Mouse (Mus musculus) limb, embryonic 11.5 days (tissue): ENCODE data around the gene Col8a1. TPM values are rescaled to one million over a fixed set of nuclear protein-coding genes. Genes with fewer than 3 reads are reported as not detected.
A peak's percentile ranks its signal among the peaks of the same experiment; 100 is the strongest.

Source experiments
- ATAC-seq: fragments of 200-750 bp; cut with Nextera tagmentation; 2 replicates; pipeline ENCODE4 v1.8.0; 2017; ENCODE audit warnings: low read depth; ENCODE audit not compliant: insufficient number of reproducible peaks, low FRiP score, low TSS enrichment
- DNase-seq: peaks from one replicate; pipeline ENCODE4 v3.0.0-alpha.2; 2015; ENCODE audit warnings: low spot score
- H3K27ac ChIP-seq: fragments of 300-500 bp; sonication (generic); replicated peaks from 2 replicates; pipeline ENCODE4 v1.5.1; 2014; ENCODE audit warnings: low read depth, mild to moderate bottlenecking, low read length
- H3K27me3 ChIP-seq: fragments of 300-500 bp; sonication (generic); 2 replicates; pipeline ENCODE4 v1.6.1; 2014; ENCODE audit warnings: mild to moderate bottlenecking, low read length, mixed read lengths; ENCODE audit not compliant: control insufficient read depth, insufficient read depth
- H3K36me3 ChIP-seq: fragments of 300-500 bp; sonication (generic); 2 replicates; pipeline ENCODE4 v1.6.1; 2014; ENCODE audit warnings: mild to moderate bottlenecking, low read length, moderate library complexity, mixed read lengths; ENCODE audit not compliant: control insufficient read depth, insufficient read depth
- H3K4me1 ChIP-seq: fragments of 300-500 bp; sonication (generic); 2 replicates; pipeline ENCODE4 v1.6.1; 2014; ENCODE audit warnings: low read length, mixed read lengths; ENCODE audit not compliant: control insufficient read depth, insufficient read depth
- H3K4me2 ChIP-seq: fragments of 300-500 bp; sonication (generic); 2 replicates; pipeline ENCODE4 v1.6.1; 2014; ENCODE audit warnings: low read depth, mild to moderate bottlenecking, moderate library complexity; ENCODE audit not compliant: severe bottlenecking
- H3K4me3 ChIP-seq: fragments of 300-500 bp; sonication (generic); 2 replicates; pipeline ENCODE4 v1.5.1; 2014; ENCODE audit warnings: low read depth, low read length
- H3K9ac ChIP-seq: fragments of 300-500 bp; sonication (generic); 2 replicates; pipeline ENCODE4 v1.6.1; 2014; ENCODE audit warnings: mild to moderate bottlenecking, low read length
- H3K9me3 ChIP-seq: fragments of 300-500 bp; sonication (generic); 2 replicates; pipeline ENCODE4 v1.6.1; 2016; ENCODE audit warnings: low read length; ENCODE audit not compliant: control insufficient read depth
- WGBS: fragments of 180-500 bp; shearing (Covaris S2); extraction: QIAGEN DNeasy Blood & Tissue Kit; methylation state at CpG from one replicate; pipeline ENCODE4 v1.1.7; 2014; 5-methylcytosine and 5-hydroxymethylcytosine counted together
- polyA plus RNA-seq: library from polyadenylated mRNA; unstranded; fragments of >200 nt; fragmentation: Nextera tagmentation; extraction: Ambion mirVana; gene quantifications from 2 replicates; pipeline ENCODE4 v1.2.1, GENCODE M21; 2014

Gene Col8a1
- polyA plus RNA-seq, 1 experiment from 2014 or later, result 3.5 TPM

GRCm38 (mm10) chr16:57724978-57725377 lies 29.6 kb downstream of the Col8a1 start:
- DNase-seq (no peak), ATAC-seq (no peak)
- 39% methylated on average over 3 of the region's 3 CpGs for WGBS
- no peak overlapping the region for H3K4me3 ChIP-seq
- H3K9me3 ChIP-seq, result no peaks in the 10 kb centered on the region
- no peak overlapping the region for H3K4me2 ChIP-seq
- H3K4me1 ChIP-seq, result no peaks in the 10 kb centered on the region
- no peak overlapping the region for H3K9ac ChIP-seq
- H3K36me3 ChIP-seq, result no peaks in the 10 kb centered on the region
- H3K27ac ChIP-seq, result no peak overlapping the region
- no peaks in the 10 kb centered on the region for H3K27me3 ChIP-seq

GRCm38 (mm10) chr16:57718982-57719381 lies 35.6 kb downstream of the Col8a1 start:
- Histone ChIP-seq H3K4me3 (no peak overlapping the region), H3K9ac (no peak overlapping the region), H3K36me3 (no peaks in the 10 kb centered on the region), H3K27me3 (no peaks in the 10 kb centered on the region), H3K27ac (no peak overlapping the region), H3K4me1 (no peaks in the 10 kb centered on the region), H3K4me2 (no peak overlapping the region), H3K9me3 (no peaks in the 10 kb centered on the region)
- DNase-seq (no peak), ATAC-seq (no peak)
- 81% methylated on average over 2 of the region's 2 CpGs for WGBS

DNA sequence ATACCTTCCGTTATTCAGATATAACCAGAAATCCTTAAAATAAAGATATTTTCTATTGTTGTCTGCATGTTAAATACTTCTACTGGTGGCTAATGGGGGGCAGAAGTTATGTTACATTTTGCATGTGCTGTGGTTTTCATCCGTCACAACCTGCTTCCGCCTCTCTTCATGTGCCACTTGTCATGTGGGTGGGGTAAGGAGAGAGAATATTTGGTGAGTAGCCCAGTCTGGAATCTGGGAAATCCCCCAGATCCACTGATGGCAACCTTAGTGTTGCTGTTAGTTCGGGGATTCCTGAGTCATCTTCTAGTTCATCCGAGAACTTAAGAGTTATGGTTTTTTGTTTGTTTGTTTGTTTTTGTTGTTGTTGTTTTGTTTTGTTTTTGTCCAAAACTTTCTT lies 55.8 kb downstream of the Col8a1 start:
- Histone ChIP-seq H3K4me2 (no peak overlapping the region), H3K27me3 (no peaks in the 10 kb centered on the region), H3K4me3 (no peak overlapping the region), H3K27ac (no peak overlapping the region), H3K4me1 (no peaks in the 10 kb centered on the region), H3K9me3 (no peaks in the 10 kb centered on the region), H3K36me3 (no peaks in the 10 kb centered on the region), H3K9ac (no peak overlapping the region)
- DNase-seq, result no peak
- no peak for ATAC-seq
- WGBS, result 93% methylated on average over 5 of the region's 5 CpGs

DNA sequence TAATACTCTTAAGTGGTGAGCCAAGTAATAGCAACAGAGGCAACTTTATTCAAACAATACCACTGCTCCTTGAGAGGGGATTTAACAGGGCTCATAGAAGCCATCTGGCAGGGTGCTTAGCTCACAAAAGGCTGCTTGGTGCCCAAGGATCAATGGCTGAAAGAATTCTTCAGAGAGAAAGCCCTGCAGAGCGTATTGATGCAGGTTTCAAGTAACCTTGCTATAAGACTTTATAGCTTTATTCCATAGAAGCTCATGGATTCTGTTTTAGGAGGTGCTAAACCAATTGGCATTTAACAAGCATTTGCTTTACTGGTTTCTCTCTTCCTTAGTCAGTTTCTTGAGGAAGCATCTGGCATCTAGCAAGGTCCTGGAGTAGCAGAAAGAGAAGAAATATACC lies 59.8 kb downstream of the Col8a1 start:
- DNase-seq (peak; percentile 50), ATAC-seq (peak; percentile 87)
- Histone ChIP-seq H3K4me3 (no peak overlapping the region), H3K36me3 (no peaks in the 10 kb centered on the region), H3K9me3 (no peaks in the 10 kb centered on the region), H3K9ac (no peak overlapping the region), H3K27ac (no peak overlapping the region), H3K27me3 (no peaks in the 10 kb centered on the region), H3K4me1 (no peaks in the 10 kb centered on the region), H3K4me2 (no peak overlapping the region)
- 26% methylated on average over 1 of the region's 1 CpGs for WGBS

- H3K4me2 ChIP-seq, result no peak overlapping the region
- no peaks in the 10 kb centered on the region for H3K36me3 ChIP-seq
- WGBS, result 75% methylated on average over 2 of the region's 2 CpGs
- H3K9ac ChIP-seq, result no peak overlapping the region
- ATAC-seq (no peak), DNase-seq (no peak)
- no peak overlapping the region for H3K27ac ChIP-seq
- H3K4me1 ChIP-seq, result no peaks in the 10 kb centered on the region
- H3K9me3 ChIP-seq, result no peaks in the 10 kb centered on the region
- H3K4me3 ChIP-seq, result no peak overlapping the region
- no peaks in the 10 kb centered on the region for H3K27me3 ChIP-seq
Measured at GRCm38 (mm10) chr16:57693906-57694522, 60.5 kb downstream of the Col8a1 start.

- H3K4me1 ChIP-seq, result no peaks in the 10 kb centered on the region; the same call in 1 of the 2 replicates
- WGBS, result 45% methylated on average over 5 of the region's 5 CpGs
- H3K27ac ChIP-seq, result peak overlapping the region; percentile 47; the same call in 1 of the 2 replicates
- no peaks in the 10 kb centered on the region for H3K27me3 ChIP-seq
- ATAC-seq (peak; percentile 60), DNase-seq (no peak)
- no peaks in the 10 kb centered on the region for H3K9me3 ChIP-seq
- H3K4me3 ChIP-seq, result no peak overlapping the region
- H3K4me2 ChIP-seq, result no peak overlapping the region
- H3K36me3 ChIP-seq, result no peaks in the 10 kb centered on the region
- H3K9ac ChIP-seq, result no peak overlapping the region
Measured at GRCm38 (mm10) chr16:57685790-57686399, 68.6 kb downstream of the Col8a1 start.

GRCm38 (mm10) chr16:57672251-57672650 lies 82.3 kb downstream of the Col8a1 start:
- DNase-seq, result no peak
- 63% methylated on average over 2 of the region's 2 CpGs for WGBS
- H3K4me2 ChIP-seq, result no peak overlapping the region
- no peaks in the 10 kb centered on the region for H3K27me3 ChIP-seq
- no peak for ATAC-seq
- no peaks in the 10 kb centered on the region for H3K9me3 ChIP-seq
- H3K27ac ChIP-seq, result no peak overlapping the region
- no peaks in the 10 kb centered on the region for H3K36me3 ChIP-seq
- no peaks in the 10 kb centered on the region for H3K4me1 ChIP-seq
- H3K9ac ChIP-seq, result no peak overlapping the region
- H3K4me3 ChIP-seq, result no peak overlapping the region

DNA sequence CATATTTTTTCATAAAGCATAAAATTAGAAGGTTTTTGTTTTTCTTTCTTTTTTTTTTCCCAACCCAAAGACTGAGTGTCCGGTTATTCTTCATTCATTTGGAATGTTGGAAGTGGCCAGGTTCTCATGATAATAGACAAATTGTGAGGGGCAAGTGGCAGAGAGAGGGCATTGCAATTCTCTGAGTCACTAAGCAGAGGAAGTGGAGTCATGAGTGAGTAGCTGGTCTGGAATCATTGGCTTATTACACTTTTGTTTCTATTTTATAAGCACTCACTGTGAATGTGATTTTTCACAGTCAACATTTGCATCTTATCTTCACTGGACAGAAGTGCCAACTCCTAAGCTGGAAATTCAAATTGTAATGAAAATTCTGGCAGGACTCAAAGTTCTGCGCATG lies 82.9 kb downstream of the Col8a1 start:
- Histone ChIP-seq H3K9ac (no peak overlapping the region), H3K4me1 (no peaks in the 10 kb centered on the region), H3K4me2 (no peak overlapping the region), H3K27me3 (no peaks in the 10 kb centered on the region), H3K4me3 (no peak overlapping the region), H3K9me3 (no peaks in the 10 kb centered on the region), H3K36me3 (no peaks in the 10 kb centered on the region), H3K27ac (no peak overlapping the region)
- ATAC-seq (no peak), DNase-seq (no peak)
- 89% methylated on average over 2 of the region's 2 CpGs for WGBS

DNA sequence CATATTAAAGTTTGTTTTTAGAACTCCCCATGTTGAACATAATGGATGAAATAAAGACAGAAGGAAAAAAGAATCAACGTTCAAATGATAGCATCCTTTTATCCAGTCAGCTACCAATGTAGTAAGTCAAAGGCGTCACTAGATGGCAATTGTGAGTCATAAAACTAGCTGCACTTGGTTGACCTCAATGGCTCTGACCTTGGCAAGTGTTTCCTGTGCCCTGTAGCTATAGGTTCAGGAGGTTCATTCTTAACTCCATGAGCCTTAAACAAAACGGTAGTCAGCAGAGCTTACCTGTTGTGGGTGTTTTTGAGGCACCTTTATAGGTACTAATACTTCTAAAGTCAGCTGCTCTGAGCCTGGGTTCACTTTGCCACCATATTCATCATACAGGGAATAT lies 85.2 kb downstream of the Col8a1 start:
- Histone ChIP-seq H3K4me1 (no peaks in the 10 kb centered on the region), H3K27me3 (no peaks in the 10 kb centered on the region), H3K36me3 (no peaks in the 10 kb centered on the region), H3K4me2 (no peak overlapping the region), H3K4me3 (no peak overlapping the region), H3K9ac (no peak overlapping the region), H3K27ac (no peak overlapping the region), H3K9me3 (no peaks in the 10 kb centered on the region)
- DNase-seq, result peak; percentile 42
- WGBS, result 14% methylated on average over 3 of the region's 3 CpGs
- peak; percentile 73; the same call in 1 of the 2 replicates for ATAC-seq
